Mouse (Mus musculus): ENCODE measurements around the gene A130010J15Rik. TPM values are rescaled to one million over a fixed set of nuclear protein-coding genes. Genes with fewer than 3 reads are reported as not detected.

Gene A130010J15Rik
- polyA plus RNA-seq, 1 experiment from 2014 or later: 8.0 TPM

DNA sequence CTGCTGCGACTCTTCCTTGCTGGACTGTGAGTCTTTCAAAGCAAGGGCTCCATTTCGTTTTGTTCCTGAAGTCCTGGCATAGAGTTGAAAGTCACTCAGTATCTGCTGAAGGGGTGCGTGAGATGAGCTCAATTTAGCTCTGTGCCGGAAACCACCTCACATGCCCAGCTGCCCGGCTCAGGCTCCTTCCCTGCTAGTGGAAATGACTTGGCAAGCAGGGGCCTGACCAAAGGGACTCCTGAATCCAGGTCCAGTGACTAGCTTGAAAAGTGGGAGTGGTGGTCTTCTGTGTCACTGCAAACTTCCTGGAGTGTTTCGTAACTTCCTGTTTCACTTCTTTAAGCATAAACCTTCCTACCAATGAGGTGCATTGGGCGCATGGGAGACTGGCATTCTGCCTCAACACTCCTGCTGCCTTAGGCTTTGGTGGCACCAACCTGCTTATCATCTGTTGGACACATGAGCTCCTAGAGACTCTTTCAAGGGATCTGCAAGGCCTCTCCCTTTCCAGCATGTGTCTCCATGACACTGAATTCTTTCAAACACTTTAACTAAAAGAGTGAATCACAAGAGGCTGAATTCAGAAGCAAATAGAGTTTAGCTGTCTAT, 23.9 kb downstream of the A130010J15Rik start:
- no peak overlapping the region for H3K4me3 ChIP-seq (ENCODE audit: low read depth, low read length)
- WGBS: 87% methylated on average over 7 of the region's 7 CpGs
- H3K36me3 ChIP-seq (ENCODE audit: control insufficient read depth, insufficient read depth): no peaks in the 10 kb centered on the region
- H3K4me1 ChIP-seq (replicated peaks; ENCODE audit: control insufficient read depth, insufficient read depth, low read length): 0 out of 2 replicates have a peak, but pooled peaks cover 17% of the 10 kb centered on the region
- no peak for ATAC-seq
- no peaks in the 10 kb centered on the region for H3K9me3 ChIP-seq (ENCODE audit: control insufficient read depth)
- H3K27ac ChIP-seq (ENCODE audit: low read depth, low read length): no peak overlapping the region
- H3K4me2 ChIP-seq (replicated peaks; ENCODE audit: low read depth): no peak overlapping the region
- TF ChIP-seq CTCF (IDR thresholded peaks at IDR 0.05; ENCODE audit: low read depth): no peak
- H3K27me3 ChIP-seq (replicated peaks; ENCODE audit: control insufficient read depth, insufficient read depth, low read length): no peaks in the 10 kb centered on the region
- H3K9ac ChIP-seq (ENCODE audit: low read depth, low read length): no peak overlapping the region

DNA sequence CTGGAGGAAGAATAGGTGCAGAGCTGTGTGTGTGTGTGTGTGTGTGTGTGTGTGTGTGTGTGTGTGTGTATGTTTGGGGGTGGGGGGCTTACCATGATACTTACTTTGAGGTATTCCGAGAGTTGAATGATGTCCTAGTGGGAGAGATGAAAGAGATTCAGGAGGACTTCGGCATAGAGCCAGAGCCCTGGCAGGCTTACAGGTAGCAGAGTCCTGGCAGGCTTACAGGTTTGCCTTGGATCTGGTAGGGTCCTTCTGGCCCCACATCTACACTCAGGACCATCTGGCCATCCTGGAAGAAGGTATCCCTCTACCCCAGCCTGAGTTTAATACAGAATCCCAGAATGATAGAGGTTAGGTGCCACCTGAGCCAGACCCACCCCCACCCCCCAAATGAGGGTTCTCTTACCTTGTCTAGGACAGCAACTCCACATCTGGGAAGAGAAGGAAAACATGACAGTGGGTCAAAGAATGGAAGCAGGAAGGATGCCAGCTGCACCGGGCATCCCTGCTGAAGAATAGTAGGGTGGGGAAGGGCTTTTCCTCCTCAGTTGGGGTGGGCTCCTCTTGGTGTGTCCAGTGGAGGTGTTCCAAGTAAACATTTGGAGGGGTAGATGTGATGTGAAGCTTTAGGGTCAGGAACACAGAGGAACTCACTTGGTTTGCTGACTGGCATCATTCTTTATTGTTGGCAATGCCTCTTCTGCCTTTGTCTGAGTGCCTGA, 26.7 kb downstream of the A130010J15Rik start:
- 81% methylated on average over 3 of the region's 3 CpGs for WGBS
- H3K36me3 ChIP-seq (ENCODE audit: control insufficient read depth, insufficient read depth): no peaks in the 10 kb centered on the region
- no peak for ATAC-seq
- no peak overlapping the region for H3K4me2 ChIP-seq (replicated peaks; ENCODE audit: low read depth)
- 0 out of 2 replicates have a peak, but pooled peaks cover 4% of the 10 kb centered on the region for H3K4me1 ChIP-seq (replicated peaks; ENCODE audit: control insufficient read depth, insufficient read depth, low read length)
- no peak overlapping the region for H3K27ac ChIP-seq (ENCODE audit: low read depth, low read length)
- no peak overlapping the region for H3K9ac ChIP-seq (ENCODE audit: low read depth, low read length)
- TF ChIP-seq CTCF (IDR thresholded peaks at IDR 0.05; ENCODE audit: low read depth): no peak
- H3K9me3 ChIP-seq (ENCODE audit: control insufficient read depth): no peaks in the 10 kb centered on the region
- no peak overlapping the region for H3K4me3 ChIP-seq (ENCODE audit: low read depth, low read length)
- H3K27me3 ChIP-seq (replicated peaks; ENCODE audit: control insufficient read depth, insufficient read depth, low read length): no peaks in the 10 kb centered on the region

DNA sequence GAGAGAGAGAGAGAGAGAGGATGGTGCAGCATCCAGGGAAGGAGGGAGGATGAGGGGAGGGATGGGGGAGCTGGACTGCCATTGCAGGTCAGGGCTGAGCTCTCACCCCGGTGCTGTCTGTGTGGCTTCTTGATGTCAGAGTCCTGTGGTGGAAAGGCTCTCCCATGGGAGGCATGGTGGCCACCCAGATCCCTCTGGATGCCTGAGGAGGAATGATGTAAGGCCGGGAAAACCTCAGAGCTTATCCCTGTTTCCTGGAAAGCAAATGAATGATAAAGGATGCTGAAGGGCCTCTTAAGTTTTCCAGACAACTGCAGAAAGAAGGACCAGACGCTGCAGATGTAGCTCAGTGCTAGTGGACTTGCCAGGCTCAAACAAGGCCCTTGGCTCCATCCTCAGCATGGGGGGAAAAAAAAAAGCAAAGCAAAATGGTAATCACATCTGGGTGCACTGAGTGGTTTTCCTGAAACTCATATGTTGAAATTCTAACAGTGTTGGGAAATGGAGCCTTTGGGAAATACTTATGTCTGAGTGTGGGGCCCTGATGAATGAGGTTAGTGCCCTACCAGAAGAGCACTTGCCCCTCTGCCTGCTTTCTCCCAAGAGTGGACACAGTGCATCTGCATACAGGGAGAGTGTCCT, 27.4 kb downstream of the A130010J15Rik start:
- no peak overlapping the region for H3K4me3 ChIP-seq (ENCODE audit: low read depth, low read length)
- H3K27me3 ChIP-seq (replicated peaks; ENCODE audit: control insufficient read depth, insufficient read depth, low read length): no peaks in the 10 kb centered on the region
- no peak for TF ChIP-seq CTCF (IDR thresholded peaks at IDR 0.05; ENCODE audit: low read depth)
- WGBS: 72% methylated on average over 3 of the region's 3 CpGs
- H3K27ac ChIP-seq (ENCODE audit: low read depth, low read length): no peak overlapping the region
- no peak for ATAC-seq
- H3K4me2 ChIP-seq (replicated peaks; ENCODE audit: low read depth): no peak overlapping the region
- H3K36me3 ChIP-seq (ENCODE audit: control insufficient read depth, insufficient read depth): no peaks in the 10 kb centered on the region
- no peaks in the 10 kb centered on the region for H3K4me1 ChIP-seq (replicated peaks; ENCODE audit: control insufficient read depth, insufficient read depth, low read length)
- no peaks in the 10 kb centered on the region for H3K9me3 ChIP-seq (ENCODE audit: control insufficient read depth)
- H3K9ac ChIP-seq (ENCODE audit: low read depth, low read length): no peak overlapping the region

DNA sequence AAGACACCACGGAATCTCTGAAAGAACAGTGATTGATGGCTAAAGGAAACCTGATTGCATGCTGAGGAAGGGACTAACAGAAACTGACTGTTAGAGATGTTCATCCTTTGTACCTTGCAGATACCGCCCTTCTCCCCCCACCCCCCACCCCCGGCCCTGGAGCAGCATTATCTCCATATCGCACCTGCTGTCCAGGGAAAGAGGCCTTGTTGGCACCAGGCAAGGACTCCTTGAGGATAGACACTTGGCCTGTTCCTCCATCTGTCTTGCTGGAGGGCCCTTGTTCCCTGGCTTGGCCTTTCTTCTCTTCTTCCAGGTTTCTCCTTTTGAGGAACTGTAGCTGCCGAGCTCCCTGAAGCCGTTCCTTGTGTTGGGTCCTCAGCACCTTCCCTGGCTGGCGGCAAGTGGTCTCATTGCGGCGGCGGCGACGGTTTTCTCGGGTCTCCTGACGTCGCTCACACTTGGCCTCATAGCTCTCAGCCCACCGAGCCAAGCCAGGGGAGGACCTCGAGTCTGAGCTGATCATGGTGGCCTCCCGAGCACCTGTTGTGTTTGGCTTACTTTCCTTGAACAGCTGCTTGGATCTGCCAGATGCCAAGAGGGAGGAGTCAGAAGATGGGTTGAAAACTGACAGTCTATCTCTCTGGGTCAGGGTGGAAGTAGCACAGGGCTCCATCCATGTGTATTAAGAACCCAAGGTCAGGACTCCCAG, 29.8 kb downstream of the A130010J15Rik start:
- H3K36me3 ChIP-seq (ENCODE audit: control insufficient read depth, insufficient read depth): no peaks in the 10 kb centered on the region
- 83% methylated on average over 18 of the region's 18 CpGs for WGBS
- no peak overlapping the region for H3K4me3 ChIP-seq (ENCODE audit: low read depth, low read length)
- no peaks in the 10 kb centered on the region for H3K4me1 ChIP-seq (replicated peaks; ENCODE audit: control insufficient read depth, insufficient read depth, low read length)
- no peak for ATAC-seq
- no peak for TF ChIP-seq CTCF (IDR thresholded peaks at IDR 0.05; ENCODE audit: low read depth)
- H3K9ac ChIP-seq (ENCODE audit: low read depth, low read length): no peak overlapping the region
- H3K9me3 ChIP-seq (ENCODE audit: control insufficient read depth): no peaks in the 10 kb centered on the region
- H3K4me2 ChIP-seq (replicated peaks; ENCODE audit: low read depth): no peak overlapping the region
- H3K27me3 ChIP-seq (replicated peaks; ENCODE audit: control insufficient read depth, insufficient read depth, low read length): no peaks in the 10 kb centered on the region
- no peak overlapping the region for H3K27ac ChIP-seq (ENCODE audit: low read depth, low read length)

DNA sequence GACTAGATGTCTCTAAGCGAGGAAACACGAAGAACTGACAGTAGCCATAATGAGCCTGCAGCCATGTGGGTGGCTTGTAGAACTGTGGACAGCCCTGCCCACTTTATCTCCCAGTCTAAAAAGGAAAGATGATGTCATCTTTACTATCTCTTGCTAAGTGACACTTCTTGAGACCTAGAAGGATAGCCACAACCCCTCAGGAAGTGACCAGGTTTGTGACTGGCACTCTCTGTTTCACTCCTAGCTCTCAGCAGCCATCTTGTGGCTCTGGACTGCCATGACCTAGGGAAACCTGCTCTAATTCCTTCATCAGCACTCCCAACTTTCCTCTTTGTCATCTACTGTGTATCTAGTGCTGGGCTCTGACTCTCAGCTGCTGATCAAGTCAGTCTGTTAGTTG, 30.5 kb downstream of the A130010J15Rik start:
- Histone ChIP-seq H3K9ac (ENCODE audit: low read depth, low read length) (no peak overlapping the region), H3K4me1 (replicated peaks; ENCODE audit: control insufficient read depth, insufficient read depth, low read length) (no peaks in the 10 kb centered on the region), H3K27ac (ENCODE audit: low read depth, low read length) (no peak overlapping the region), H3K4me2 (replicated peaks; ENCODE audit: low read depth) (no peak overlapping the region), H3K4me3 (ENCODE audit: low read depth, low read length) (no peak overlapping the region), H3K27me3 (replicated peaks; ENCODE audit: control insufficient read depth, insufficient read depth, low read length) (no peaks in the 10 kb centered on the region), H3K36me3 (ENCODE audit: control insufficient read depth, insufficient read depth) (no peaks in the 10 kb centered on the region), H3K9me3 (ENCODE audit: control insufficient read depth) (no peaks in the 10 kb centered on the region)
- peak; percentile 73 for TF ChIP-seq CTCF (IDR thresholded peaks at IDR 0.05; ENCODE audit: low read depth)
- ATAC-seq: peak; percentile 54
- 84% methylated on average over 2 of the region's 2 CpGs for WGBS

All from intestine, postnatal 0 days (tissue).